Mouse (Mus musculus): ENCODE results near the gene Rbm42.
A peak's percentile ranks its signal among the peaks of the same experiment; 100 is the strongest.

Gene Rbm42

DNA sequence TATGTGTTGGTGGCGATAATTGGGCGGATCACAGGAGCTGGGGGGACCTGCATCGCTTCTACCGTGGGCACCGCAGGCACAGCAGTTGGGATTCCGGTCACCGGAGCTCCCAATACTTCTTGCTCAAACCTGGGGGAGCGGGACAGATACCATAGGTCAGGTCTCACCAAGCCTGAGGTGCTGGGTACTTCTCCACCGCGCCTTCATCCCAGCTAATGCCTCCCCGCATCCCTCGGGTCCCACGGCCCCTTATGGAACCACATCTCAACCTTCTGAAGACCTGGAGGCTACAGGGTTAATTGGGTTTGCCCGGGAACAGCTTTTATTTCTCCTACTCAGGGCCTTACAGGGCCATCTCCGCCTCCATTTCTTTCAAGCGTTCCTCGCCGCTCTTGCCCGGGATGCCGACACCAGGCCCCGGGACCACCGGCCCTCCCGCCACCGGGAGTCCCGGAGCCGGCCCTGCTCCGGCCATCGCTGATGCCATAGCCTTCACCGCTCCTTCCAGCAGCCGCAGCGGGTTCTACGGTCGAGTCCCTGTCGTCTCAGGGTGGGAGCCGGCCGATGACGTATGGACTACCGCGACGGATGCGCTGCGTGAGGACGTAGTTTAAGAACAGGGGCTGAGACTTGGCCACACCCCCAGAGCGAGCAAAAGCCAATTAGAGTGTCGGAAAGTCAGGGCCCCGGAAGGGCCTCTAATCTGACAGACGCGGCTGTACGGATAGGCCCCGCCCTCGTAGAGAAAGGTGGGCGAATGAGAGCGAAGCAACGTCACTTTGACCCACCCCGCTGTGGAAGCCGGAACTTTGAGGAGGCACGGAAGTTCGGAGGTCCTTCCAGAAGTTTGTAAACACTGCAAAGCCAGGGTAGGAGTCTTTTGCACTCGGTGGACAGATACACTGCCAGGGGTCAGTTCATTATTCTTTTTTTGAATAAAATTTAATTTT, at the start of gene Rbm42:
TSS of gene Rbm42 (minus strand) at position 727 of the 950 bp plus-strand sequence.
- DNase-seq (ENCODE audit: low read depth): peak; percentile 99

DNA sequence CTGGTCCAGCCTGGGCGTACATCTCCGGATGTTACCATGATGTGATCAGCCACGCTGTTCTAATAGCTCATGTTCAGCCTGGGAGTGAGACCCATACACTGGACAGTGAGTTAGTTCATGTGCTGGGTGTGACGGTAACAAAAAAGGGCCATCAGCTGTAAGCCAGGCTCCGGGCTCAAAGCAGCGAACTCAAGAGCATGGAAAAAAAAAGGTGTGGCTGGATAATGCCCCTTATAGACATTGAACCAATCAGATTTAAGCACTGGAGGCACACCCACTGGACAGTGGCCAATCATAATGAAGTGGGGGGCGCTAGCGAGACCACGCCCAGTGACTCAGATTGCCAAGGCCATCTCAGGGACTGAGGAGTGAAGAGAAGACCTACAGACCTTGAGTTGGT, 48.5 kb upstream of the Rbm42 start, which contains the start of gene 2200002J24Rik:
TSS of gene 2200002J24Rik (plus strand) at position 338 of the 400 bp plus-strand sequence.
- DNase-seq (ENCODE audit: low read depth): no peak

DNA sequence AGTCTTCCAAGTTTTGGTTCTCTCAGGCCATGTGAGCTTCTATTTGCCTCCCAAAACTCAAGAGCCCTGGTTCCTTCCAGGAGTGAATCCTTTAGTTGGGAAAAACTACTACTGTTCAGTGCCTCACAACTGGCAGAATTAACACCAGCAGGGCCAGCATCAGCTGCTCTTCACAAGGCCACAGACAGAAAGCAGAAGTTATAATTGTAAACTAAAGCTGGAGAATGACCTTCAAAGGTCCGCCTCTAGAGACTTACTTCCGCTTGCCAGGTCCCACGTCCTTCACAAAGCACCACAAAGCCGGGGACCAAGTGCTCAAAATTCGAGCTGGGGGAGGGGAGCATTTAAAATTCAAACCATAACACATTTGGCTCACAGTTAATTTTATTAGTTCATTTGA, 48.0 kb upstream of the Rbm42 start:
- no peak for DNase-seq (ENCODE audit: low read depth)

DNA sequence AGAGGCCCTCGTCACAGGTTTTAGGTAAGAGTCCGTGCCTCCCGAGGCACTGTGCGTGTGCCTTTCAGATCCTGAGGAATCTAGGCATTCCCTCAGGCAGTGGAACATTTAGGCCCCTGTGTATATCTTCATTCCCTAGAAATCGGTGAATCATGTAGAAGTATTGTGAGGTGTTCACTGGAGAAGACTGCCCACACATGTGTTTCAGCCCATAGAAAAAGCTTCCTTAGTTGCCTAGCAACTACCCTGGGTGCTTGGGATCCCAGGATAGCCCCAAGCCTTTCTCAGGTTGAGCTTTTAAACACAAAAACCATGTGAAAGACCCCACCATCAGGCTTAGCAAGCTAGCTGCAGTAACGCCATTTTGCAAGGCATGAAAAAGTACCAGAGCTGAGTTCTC, 38.2 kb upstream of the Rbm42 start:
- no peak for DNase-seq (ENCODE audit: low read depth)

DNA sequence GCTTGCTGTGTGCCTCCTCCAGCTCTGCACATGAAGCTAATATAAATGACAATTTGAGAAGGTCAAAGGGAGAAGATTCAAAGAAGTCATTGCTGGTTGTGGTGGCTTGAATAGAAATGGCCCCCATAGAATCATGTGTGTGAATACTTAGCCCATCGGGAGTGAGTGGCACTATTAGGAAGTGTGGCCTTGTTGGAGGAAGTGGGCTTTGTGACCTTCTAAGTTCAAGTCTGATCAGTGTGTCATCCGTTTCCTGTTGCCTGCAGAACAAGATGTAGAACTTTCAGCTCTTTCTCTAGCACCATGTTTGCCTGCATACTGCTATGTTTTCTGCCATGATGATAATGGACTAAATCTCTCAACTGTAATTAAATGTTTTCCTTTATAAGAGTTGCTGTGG, 33.3 kb upstream of the Rbm42 start:
- no peak for DNase-seq (ENCODE audit: low read depth)

DNA sequence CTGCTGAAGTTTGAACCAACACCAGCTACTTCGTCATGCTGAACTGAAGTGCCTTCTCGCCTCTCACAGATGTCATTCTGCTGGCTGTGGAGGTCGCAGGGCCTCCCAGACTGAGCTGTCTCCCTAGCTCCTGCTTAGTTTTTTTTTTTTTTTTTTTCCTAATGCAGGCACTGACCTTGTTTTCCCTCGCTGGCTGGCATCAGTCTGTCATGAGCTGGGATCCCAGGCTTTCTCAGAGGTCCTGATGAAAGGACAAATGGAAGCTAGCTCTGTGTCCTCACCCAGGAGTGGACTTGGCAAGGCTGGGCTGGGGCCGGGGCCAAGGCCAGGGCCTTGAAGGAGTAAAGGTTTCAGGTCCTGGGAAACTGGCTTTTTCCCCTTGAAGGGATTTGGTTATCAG, 31.8 kb upstream of the Rbm42 start:
- no peak for DNase-seq (ENCODE audit: low read depth)

DNA sequence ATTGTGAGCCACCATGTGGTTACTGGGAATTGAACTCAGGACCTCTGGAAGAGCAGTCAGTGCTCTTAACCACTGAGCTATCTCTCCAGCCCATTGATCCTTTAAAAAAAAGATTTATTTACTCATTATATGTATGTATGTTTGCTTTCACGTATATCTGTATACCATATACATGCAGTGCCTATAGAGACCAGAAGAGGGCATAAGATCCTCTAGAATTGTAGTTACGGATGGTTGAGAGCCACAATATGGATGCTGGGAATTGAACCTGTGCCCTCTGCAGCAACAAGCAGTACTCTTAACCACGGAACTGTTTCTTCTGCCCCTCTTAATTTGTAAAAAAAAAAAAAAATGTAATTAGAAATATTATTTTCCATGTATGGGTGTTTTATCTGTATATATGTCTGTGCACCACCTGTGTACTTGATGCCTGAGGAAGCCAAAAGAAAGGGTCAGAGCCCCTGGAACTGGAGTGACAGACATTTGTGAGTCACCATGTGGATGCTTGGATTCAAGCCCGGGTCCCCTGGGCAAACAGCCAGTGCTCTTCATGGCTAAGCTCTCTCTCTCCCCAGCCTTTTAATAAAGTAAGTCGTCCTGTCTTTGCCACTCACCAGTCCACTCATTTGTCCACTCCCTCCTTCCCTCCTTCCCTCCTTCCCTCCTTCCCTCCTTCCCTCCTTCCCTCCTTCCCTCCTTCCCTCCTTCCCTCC, 28.3 kb upstream of the Rbm42 start:
- DNase-seq (ENCODE audit: low read depth): no peak

DNA sequence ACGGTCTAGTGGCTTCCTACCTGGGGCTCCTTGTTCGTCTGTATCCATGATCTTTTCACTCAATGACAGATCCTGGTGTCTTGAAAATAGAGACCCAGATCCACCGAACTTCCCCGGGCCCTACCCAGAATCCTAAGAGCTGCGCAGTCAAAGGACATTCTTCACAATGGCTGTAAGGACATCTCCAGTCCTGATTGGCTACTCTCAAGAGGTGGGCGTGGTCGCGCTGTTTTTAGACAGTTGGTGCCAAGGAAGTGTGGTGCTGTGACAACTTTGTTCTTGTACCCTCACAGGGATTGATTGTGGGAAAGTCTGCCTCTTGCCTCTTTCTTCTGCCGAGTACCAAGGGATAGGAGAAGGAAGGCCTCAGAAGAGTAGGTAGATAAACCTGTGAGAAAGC, 21.4 kb upstream of the Rbm42 start, which contains the start of gene Pmis2:
TSS of gene Pmis2 (minus strand) at position 126 of the 400 bp plus-strand sequence.
- no peak for DNase-seq (ENCODE audit: low read depth)

DNA sequence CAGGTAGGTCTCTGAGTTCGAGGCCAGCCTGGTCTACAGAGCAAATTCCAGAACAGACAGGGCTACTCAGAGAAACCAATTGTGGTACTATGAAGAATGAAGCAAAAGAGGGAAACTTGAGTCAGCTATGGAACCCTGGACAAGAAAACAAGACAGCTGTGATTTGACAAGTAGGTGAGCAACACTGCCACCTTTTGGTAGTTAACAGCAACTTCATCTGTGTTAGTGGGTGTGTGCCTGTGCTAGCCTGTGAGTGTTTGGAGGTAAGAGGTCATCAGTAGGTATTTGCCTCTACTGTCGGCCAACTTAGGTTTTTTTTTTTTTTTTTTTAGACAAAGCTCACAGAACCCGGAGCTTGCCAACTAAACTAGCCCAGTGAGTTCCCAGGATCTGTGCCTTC, 19.1 kb upstream of the Rbm42 start:
- DNase-seq (ENCODE audit: low read depth): peak; percentile 58

DNA sequence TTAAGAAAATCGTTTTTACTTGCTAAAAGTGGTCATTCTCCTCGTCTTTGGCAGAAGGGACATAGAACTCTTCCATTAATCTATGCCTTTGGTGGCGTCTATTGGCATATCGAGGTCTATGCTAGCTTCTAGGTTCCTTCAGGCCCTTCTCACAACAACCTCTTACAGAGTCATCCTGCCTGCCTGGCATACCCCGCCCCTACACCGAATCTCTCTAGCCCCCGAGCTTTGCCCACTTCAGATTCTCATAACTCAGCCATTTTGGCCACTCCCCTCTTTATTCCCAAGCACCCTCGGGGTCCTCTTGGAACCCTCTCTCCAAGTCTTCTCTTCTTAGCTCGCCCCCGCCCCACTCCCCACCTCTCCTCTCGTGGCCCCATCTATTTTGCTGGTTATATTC, 15.2 kb upstream of the Rbm42 start:
- no peak for DNase-seq (ENCODE audit: low read depth)

DNA sequence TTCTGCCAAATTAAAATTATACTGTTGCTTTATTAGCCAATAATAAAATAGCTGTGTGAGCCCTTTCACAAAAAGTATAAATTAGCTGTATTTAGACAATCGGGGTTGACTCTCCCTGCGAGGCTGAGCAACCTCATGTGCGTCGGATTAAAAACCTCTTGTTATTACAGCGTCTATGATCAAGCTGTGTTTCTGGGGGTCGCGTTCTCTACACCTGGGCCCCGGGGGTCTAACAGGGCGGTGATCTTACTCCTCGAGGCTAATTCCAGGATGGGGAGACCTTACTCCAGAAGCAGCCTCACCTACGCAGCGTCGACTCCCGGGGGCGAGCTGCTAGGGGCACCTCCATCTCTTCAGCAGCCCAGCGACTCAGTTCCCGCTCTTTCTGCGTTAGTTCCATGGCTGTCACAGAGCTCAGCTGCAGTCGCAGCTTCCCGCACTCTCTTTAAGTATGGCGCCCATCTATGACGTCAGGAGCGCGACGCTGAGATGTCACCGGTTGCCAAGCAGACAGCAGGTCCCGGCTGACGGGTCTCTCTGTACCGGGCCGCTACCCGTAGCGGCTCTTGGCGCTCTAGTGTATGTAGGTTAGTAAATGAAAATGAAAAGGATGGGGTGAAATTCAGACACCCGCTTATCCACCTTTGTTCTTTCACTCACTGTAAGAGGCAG, 14.5 kb upstream of the Rbm42 start, which contains the start of gene Haus5:
TSS of gene Haus5 (minus strand) at position 466 of the 672 bp plus-strand sequence.
- peak; percentile 96 for DNase-seq (ENCODE audit: low read depth)

DNA sequence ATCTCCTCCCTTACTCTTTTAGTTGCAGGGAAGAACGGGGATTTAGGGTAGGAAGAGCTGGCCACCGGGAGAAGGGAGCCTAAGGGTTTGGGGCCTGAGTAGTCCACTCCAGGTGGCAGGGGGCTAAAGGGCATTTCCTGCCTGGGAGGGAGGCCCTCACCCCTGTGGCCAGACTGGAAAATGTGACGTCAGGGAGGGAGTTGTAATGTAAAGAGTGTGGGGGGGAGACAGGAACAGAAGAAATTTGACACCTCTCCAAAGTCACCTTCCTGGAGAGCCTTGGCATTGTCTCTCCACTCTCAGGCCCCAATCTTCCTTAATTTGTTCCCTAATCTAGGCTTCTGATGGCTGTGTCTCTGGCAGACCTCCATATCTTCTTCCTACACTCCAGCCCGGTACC, 11.0 kb downstream of the Rbm42 start:
- no peak for DNase-seq (ENCODE audit: low read depth)

DNA sequence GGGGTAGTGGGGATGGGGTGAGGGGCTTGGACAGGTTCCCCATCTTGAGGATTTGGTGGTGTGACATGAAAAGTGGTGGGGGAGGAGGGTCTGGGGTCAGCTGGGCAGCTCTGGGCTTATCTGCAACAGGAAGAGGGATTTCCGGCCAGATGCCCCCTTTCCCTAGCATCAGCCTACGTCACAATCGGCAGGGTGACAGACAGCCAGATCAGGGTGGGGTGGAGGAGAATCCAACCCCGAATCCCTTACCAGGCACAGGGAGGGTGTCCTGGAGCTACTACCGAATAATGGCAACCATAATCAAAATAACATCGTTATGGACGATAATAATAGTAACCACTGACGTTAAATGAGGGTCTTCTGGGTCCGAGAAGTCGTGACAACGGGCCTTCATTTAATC, 13.7 kb downstream of the Rbm42 start:
- DNase-seq (ENCODE audit: low read depth): no peak

DNA sequence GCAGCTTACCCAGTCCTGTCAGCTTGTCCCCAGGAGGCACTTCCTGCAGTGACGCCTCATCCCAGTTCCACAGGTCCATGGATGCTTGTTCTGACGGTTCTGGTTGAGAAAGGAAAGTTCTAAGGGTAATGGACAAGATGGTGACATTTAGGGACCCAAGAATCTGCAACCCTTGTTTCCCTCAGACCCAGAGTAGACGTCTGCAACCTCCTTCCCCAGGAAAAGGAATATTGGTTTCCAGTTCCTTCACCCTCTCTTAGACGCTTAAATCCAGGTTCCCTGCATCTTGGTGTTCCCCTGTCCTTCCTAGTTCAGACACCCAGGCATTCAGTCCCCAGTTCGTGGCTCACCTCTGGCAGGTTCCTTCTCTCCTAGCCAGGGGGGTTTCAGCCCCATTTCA, 14.4 kb downstream of the Rbm42 start, which contains the start of gene Etv2:
TSS of gene Etv2 (minus strand) at position 101 of the 400 bp plus-strand sequence.
- DNase-seq (ENCODE audit: low read depth): no peak

DNA sequence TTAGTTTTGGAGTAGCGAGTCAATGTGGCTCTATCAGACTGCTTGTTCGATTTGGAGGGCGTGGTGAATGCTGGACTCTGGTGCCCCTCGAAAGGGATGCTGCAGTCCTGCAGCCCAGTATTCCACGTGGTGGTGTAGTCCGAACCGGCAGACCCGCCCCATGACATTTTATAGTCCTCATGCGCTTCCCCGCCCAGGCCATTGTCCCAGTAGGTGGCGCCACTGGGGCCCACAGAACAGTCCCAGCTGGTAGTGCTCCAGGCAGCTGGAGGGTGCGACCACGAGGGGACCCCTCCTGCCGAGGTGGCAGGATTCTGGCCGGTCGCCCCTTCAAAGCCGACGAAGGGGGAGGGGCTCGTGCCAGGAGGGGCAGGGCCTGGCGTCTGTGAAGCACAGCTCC, 15.5 kb downstream of the Rbm42 start:
- DNase-seq (ENCODE audit: low read depth): peak; percentile 62

DNA sequence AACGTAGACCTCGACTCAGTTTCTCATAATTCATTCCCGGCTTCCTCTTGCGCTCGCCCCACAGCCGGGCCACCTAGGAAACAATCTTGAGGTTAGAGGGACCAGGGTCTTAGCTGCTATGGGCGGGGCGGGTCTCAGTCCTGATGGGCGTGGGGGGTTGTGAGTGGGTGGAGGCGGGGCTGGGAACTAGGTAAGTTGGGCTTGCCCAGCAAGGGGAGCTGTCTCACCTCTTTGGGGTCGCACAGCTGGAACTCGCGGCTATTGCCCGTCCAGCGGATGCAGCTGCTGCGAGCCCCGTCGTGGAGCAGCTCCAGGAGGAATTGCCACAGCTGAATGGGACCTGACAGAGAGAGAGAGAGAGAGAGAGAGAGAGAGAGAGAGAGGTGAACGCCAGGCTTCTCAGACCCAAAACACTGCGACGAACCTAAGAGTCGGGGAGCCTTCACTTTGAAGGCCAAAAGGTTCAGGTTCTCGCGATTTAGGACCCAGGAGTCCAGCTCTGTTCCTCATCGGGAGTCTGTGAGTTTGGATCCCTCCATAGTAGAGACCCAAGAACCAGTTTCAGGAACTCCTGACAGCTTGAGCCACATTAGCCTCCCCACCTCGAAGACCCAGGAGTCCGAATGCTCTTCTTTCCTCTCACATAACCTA, 16.2 kb downstream of the Rbm42 start:
- DNase-seq (ENCODE audit: low read depth): no peak

DNA sequence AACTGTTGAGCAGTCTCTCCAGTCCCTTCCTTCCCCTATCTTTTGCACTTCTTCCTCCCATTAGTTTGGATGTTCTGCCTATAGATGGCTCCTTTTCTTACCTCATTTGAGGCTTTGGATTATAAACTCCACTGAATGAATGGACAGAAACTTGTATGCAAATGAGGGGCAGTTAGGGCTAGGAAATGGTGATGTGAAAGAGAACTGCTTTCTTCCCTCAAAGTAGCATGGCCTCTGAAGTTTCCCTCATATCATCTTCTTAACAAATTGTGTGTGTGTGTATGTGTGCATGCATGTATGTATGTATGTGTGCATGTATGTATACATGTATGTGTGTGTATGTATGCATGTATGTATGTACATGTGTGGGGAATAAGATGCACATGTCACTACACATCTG, 21.1 kb downstream of the Rbm42 start:
- no peak for DNase-seq (ENCODE audit: low read depth)

DNA sequence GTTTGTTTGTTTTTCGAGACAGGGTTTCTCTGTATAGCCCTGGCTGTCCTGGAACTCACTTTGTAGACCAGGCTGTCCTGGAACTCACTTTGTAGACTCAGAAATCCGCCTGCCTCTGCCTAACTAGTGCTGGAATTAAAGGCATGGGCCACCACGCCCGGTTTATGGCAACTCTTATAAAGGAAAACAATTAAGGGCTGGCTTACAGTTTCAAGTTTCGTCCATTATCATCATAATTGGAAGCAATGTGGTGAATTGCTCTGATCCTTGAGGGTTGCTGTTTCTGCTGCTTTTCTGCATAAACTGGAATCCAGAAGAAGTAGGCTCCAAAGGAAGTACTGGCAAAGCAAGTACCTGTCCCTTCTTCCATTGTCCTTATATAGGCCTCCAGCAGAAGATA, 23.5 kb downstream of the Rbm42 start:
- DNase-seq (ENCODE audit: low read depth): no peak

DNA sequence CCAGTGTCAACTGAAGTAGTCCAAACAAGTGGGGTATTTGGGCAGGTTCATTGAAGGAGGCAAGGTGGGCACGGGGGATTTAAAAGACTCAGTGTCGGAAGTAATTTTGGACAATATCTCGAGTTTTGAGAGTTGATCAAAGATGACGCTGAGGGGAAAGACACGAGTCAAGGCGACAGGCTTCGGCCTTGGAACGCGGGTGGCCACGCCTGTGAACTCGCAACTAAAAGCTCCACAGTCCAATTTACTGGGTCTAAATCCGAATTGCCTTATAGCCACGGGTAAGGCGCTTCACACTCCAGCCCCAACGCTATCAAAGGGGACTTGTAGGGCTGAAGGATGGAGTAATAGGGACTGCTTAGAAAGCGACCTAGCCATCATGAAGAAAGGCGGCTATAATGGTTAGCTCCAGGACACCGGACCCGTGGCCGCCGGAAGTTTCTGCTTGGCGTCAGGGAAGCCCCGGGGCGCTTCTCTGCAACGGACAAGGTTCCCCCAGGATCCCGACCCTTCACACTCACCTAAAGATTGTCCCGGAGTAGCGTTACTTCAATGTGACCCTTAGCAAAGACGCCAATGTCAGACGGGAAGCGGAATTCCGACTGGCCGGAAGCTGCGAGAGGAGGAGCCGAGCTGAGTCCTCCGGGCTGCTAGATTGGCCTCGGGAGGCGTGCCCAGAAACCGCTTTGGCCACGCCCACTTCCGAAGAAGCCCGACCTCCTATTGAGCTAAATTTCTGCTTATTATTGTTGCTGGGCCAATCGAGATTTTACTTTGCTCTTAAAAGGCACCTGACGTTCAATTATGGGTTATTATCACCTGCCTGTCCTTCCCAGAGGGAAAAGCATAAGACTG, 24.4 kb downstream of the Rbm42 start, which contains the start of gene Cox6b1:
TSS of gene Cox6b1 (minus strand) at position 622 of the 855 bp plus-strand sequence.
- peak; percentile 95 for DNase-seq (ENCODE audit: low read depth)

DNA sequence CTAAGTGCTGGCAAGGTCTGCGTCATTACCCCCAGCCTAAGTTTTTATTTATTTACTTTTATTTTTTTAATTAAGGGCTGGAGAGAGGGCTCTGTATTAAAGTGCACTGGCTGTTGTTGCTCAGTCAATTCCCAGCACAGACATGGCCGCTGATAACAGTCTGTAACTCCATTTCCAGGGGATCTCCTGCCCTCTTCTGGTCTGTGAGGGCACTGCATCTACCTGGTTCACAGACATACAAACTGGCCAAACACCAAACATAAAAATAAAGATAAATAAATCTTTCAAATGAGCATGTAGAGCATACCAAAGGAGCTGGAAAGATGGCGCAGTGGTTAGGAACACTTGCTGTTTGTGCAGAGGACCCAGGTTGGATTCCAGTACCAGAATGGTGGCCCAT, 30.9 kb downstream of the Rbm42 start:
- peak; percentile 55 for DNase-seq (ENCODE audit: low read depth)

DNA sequence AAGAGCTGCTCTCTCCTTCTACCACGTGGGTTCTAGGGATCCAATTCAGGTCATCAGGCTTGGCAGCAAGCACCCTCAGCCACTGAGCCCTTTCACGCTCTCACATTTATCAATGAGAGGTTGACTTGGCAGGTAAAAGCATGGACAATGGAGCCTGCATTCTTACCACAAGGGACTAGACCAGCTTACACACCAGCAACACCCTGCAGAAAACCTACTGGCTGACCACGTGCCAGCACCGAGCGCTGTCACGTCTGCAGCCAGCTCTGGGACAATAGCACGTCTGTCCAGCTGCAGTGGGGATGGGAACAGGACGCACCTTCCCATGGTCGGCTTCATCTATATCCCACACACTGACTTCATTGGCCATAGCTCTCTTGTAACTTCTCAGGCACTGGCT, 31.5 kb downstream of the Rbm42 start:
- no peak for DNase-seq (ENCODE audit: low read depth)
